Mouse (Mus musculus) hematopoietic multipotent progenitor cell, adult 10-12 weeks (in vitro differentiated cells): ENCODE data around the gene Zfp712. TPM values are rescaled to one million over a fixed set of nuclear protein-coding genes. Genes with fewer than 3 reads are reported as not detected.

ENCODE experiments used
- polyA plus RNA-seq: library from polyadenylated mRNA; stranded (reverse); fragments of >175 nt; gene quantifications from 2 replicates; pipeline ENCODE4 v1.2.3, GENCODE M21; 2012; ENCODE audit warnings: low replicate concordance

Zfp712 gene
- polyA plus RNA-seq, result 0.26 and 0.58 TPM in 2 replicates

GRCm38 (mm10) chr13:67060786-67061358 is at the start of gene Zfp712:
Gene Zfp712 (minus strand): TSS chr13:67061170.

GRCm38 (mm10) chr13:67108194-67108820 is 47.3 kb upstream of the Zfp712 start, which contains the start of gene Gm28557:
Gene Gm28557 (minus strand): TSS chr13:67108604.

GRCm38 (mm10) chr13:67097876-67098275 is 36.9 kb upstream of the Zfp712 start, which contains the start of gene Zfp708:
Gene Zfp708 (minus strand): TSS chr13:67097976.

Other genes starting within 250 kb of the Zfp712 start
- 0.11 TPM in 1 of 2 replicates, not detected in the other for gene Gm10767, start 156.3 kb downstream of the Zfp712 start, polyA plus RNA-seq
- gene Zfp708, start 36.8 kb upstream of the Zfp712 start, polyA plus RNA-seq, result 0.07 TPM in 1 of 2 replicates, not detected in the other
- 0.45 TPM in 1 of 2 replicates, not detected in the other for gene Gm28557, start 47.4 kb upstream of the Zfp712 start, polyA plus RNA-seq
- gene Rslcan18, start 55.1 kb upstream of the Zfp712 start, polyA plus RNA-seq, result not detected in 2 replicates
- 0.11 and 0.45 TPM in 2 replicates for gene Zfp759, start 60.5 kb upstream of the Zfp712 start, polyA plus RNA-seq
- 0.14 and 0.71 TPM in 2 replicates for gene Rsl1, start 112.0 kb upstream of the Zfp712 start, polyA plus RNA-seq
- gene Zfp455, start 133.3 kb upstream of the Zfp712 start, polyA plus RNA-seq, result 0.20 and 0.24 TPM in 2 replicates
- gene Zfp458, start 217.3 kb upstream of the Zfp712 start, polyA plus RNA-seq, result 0.04 and 0.48 TPM in 2 replicates
- 0.51 TPM in 1 of 2 replicates, not detected in the other for gene Zfp457, start 245.3 kb upstream of the Zfp712 start, polyA plus RNA-seq